Mouse (Mus musculus) liver, embryonic 14.5 days (tissue): ENCODE measurements around the gene Pp2d1.

ENCODE experiments used
- CTCF ChIP-seq: IDR thresholded peaks from 2 replicates; pipeline ENCODE4 v1.5.1; 2016; ENCODE audit warnings: antibody characterized with exemption, low read depth, control low read depth
- EP300 ChIP-seq: IDR thresholded peaks from 2 replicates; pipeline ENCODE4 v1.6.1; 2016; ENCODE audit warnings: antibody characterized with exemption, low read depth

DNA sequence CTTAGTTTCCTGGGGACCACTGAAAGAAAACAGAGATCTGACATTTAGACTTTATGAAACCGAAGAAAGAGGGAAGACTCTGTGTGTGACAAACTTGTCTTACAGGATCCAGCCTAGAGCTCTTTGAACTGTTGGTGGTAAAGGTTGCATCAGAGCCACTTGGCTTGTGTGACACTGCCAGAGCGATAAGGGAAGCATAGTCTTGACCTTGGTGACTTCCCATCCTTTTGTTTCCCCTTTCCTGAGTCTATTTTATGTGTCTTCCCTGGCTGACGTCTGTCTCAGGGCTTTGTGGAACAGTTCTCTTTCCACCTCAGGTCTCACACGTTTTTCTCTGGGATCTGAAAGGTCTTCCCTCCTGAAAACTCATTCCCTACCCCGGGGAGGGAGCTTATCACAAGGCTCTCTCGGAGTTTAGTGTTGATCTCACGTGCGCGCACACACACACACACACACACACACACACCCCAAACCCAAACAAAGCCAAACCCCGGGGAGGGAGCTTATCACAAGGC is 31.2 kb upstream of the Pp2d1 start:
- TF ChIP-seq CTCF (no peak), EP300 (no peak)
